Mouse (Mus musculus): ENCODE data around the gene Iqca. TPM values are rescaled to one million over a fixed set of nuclear protein-coding genes. Genes with fewer than 3 reads are reported as not detected.

Gene Iqca
- polyA plus RNA-seq, 1 experiment from 2014 or later: not detected

GRCm38 (mm10) chr1:90088192-90088990, 64.8 kb downstream of the Iqca start:
- Histone ChIP-seq H3K4me1 (replicated peaks) (peaks cover 15% of the 10 kb centered on the region), H3K36me3 (no peaks in the 10 kb centered on the region), H3K27me3 (0 out of 2 replicates have a peak, but pooled peaks cover 3% of the 10 kb centered on the region), H3K27ac (replicated peaks) (no peak overlapping the region), H3K9ac (no peak overlapping the region), H3K4me3 (no peak overlapping the region), H3K9me3 (0 out of 2 replicates have a peak, but pooled peaks cover 8% of the 10 kb centered on the region), H3K4me2 (no peak overlapping the region)
- ATAC-seq (ENCODE audit: low read depth): no peak
- WGBS: 75% methylated on average over 6 of the region's 6 CpGs

- WGBS: 74% methylated on average over 10 of the region's 10 CpGs
- Histone ChIP-seq H3K9ac (no peak overlapping the region), H3K27me3 (no peaks in the 10 kb centered on the region), H3K9me3 (0 out of 2 replicates have a peak, but pooled peaks cover 4% of the 10 kb centered on the region), H3K4me3 (no peak overlapping the region), H3K36me3 (no peaks in the 10 kb centered on the region), H3K4me1 (replicated peaks) (peaks cover 15% of the 10 kb centered on the region), H3K27ac (replicated peaks) (0 out of 2 replicates have a peak overlapping the region, but pooled peaks have one; percentile 11), H3K4me2 (no peak overlapping the region)
- ATAC-seq (ENCODE audit: low read depth): no peak
Observed at GRCm38 (mm10) chr1:90086461-90086860, 66.7 kb downstream of the Iqca start.

GRCm38 (mm10) chr1:90085526-90086157, 67.6 kb downstream of the Iqca start:
- ATAC-seq (ENCODE audit: low read depth): 0 out of 2 replicates have a peak, but pooled peaks have one; percentile 47
- Histone ChIP-seq H3K9ac (no peak overlapping the region), H3K4me2 (no peak overlapping the region), H3K27ac (replicated peaks) (no peak overlapping the region), H3K4me3 (no peak overlapping the region), H3K36me3 (no peaks in the 10 kb centered on the region), H3K27me3 (no peaks in the 10 kb centered on the region), H3K9me3 (no peaks in the 10 kb centered on the region), H3K4me1 (replicated peaks) (peaks cover 15% of the 10 kb centered on the region)
- 47% methylated on average over 6 of the region's 6 CpGs for WGBS

- H3K4me3 ChIP-seq: no peak overlapping the region
- no peaks in the 10 kb centered on the region for H3K9me3 ChIP-seq
- WGBS: 88% methylated on average over 2 of the region's 2 CpGs
- no peak overlapping the region for H3K27ac ChIP-seq (replicated peaks)
- no peak for ATAC-seq (ENCODE audit: low read depth)
- no peaks in the 10 kb centered on the region for H3K36me3 ChIP-seq
- H3K27me3 ChIP-seq: no peaks in the 10 kb centered on the region
- H3K4me1 ChIP-seq (replicated peaks): peaks cover 16% of the 10 kb centered on the region
- no peak overlapping the region for H3K9ac ChIP-seq
- no peak overlapping the region for H3K4me2 ChIP-seq
Observed at GRCm38 (mm10) chr1:90076291-90076690, 76.9 kb downstream of the Iqca start.

GRCm38 (mm10) chr1:90074779-90075178, 78.4 kb downstream of the Iqca start:
- H3K27me3 ChIP-seq: no peaks in the 10 kb centered on the region
- H3K9me3 ChIP-seq: no peaks in the 10 kb centered on the region
- H3K4me3 ChIP-seq: no peak overlapping the region
- H3K4me2 ChIP-seq: no peak overlapping the region
- no peak overlapping the region for H3K9ac ChIP-seq
- peaks cover 16% of the 10 kb centered on the region for H3K4me1 ChIP-seq (replicated peaks)
- WGBS: 41% methylated on average over 5 of the region's 5 CpGs
- H3K27ac ChIP-seq (replicated peaks): no peak overlapping the region
- no peaks in the 10 kb centered on the region for H3K36me3 ChIP-seq
- no peak for ATAC-seq (ENCODE audit: low read depth)

- ATAC-seq (ENCODE audit: low read depth): peak; percentile 71; the same call in 1 of the 2 replicates
Observed at GRCm38 (mm10) chr1:90071812-90072580, 81.2 kb downstream of the Iqca start.

GRCm38 (mm10) chr1:90060599-90060998, 92.6 kb downstream of the Iqca start:
- no peak overlapping the region for H3K9ac ChIP-seq
- H3K9me3 ChIP-seq: 0 out of 2 replicates have a peak, but pooled peaks cover 3% of the 10 kb centered on the region
- no peak overlapping the region for H3K27ac ChIP-seq (replicated peaks)
- H3K4me2 ChIP-seq: no peak overlapping the region
- WGBS: 20% methylated on average over 7 of the region's 7 CpGs
- 0 out of 2 replicates have a peak, but pooled peaks cover 6% of the 10 kb centered on the region for H3K4me1 ChIP-seq (replicated peaks)
- H3K27me3 ChIP-seq: no peaks in the 10 kb centered on the region
- H3K4me3 ChIP-seq: no peak overlapping the region
- peak; percentile 83 for ATAC-seq (ENCODE audit: low read depth)
- H3K36me3 ChIP-seq: no peaks in the 10 kb centered on the region

More at GRCm38 (mm10) chr1:90071812-90072580, 81.2 kb downstream of the Iqca start:
- Histone ChIP-seq H3K4me1 (replicated peaks) (peaks cover 16% of the 10 kb centered on the region), H3K27ac (replicated peaks) (peak overlapping the region; percentile 70), H3K36me3 (no peaks in the 10 kb centered on the region), H3K4me3 (no peak overlapping the region), H3K27me3 (no peaks in the 10 kb centered on the region), H3K9me3 (no peaks in the 10 kb centered on the region), H3K4me2 (no peak overlapping the region), H3K9ac (no peak overlapping the region)
- 54% methylated on average over 13 of the region's 13 CpGs for WGBS

GRCm38 (mm10) chr1:90060054-90060453, 93.1 kb downstream of the Iqca start:
- 70% methylated on average over 3 of the region's 3 CpGs for whole genome bisulfite sequencing
- Histone ChIP-seq H3K27ac (replicated peaks) (no peak overlapping the region), H3K9ac (no peak overlapping the region), H3K36me3 (no peaks in the 10 kb centered on the region), H3K4me1 (replicated peaks) (0 out of 2 replicates have a peak, but pooled peaks cover 6% of the 10 kb centered on the region), H3K27me3 (no peaks in the 10 kb centered on the region), H3K4me3 (no peak overlapping the region), H3K9me3 (0 out of 2 replicates have a peak, but pooled peaks cover 3% of the 10 kb centered on the region), H3K4me2 (no peak overlapping the region)
- no peak for ATAC-seq (ENCODE audit: low read depth)

GRCm38 (mm10) chr1:90054991-90055390, 98.2 kb downstream of the Iqca start:
- H3K4me3 ChIP-seq: no peak overlapping the region
- WGBS: 88% methylated on average over 4 of the region's 4 CpGs
- no peaks in the 10 kb centered on the region for H3K9me3 ChIP-seq
- peaks cover 4% of the 10 kb centered on the region; the same call in 1 of the 2 replicates for H3K27me3 ChIP-seq
- no peak for ATAC-seq (ENCODE audit: low read depth)
- H3K4me1 ChIP-seq (replicated peaks): peaks cover 28% of the 10 kb centered on the region
- H3K4me2 ChIP-seq: no peak overlapping the region
- H3K27ac ChIP-seq (replicated peaks): no peak overlapping the region
- no peaks in the 10 kb centered on the region for H3K36me3 ChIP-seq
- no peak overlapping the region for H3K9ac ChIP-seq

- 25% methylated on average over 5 of the region's 5 CpGs for WGBS
- no peaks in the 10 kb centered on the region for H3K9me3 ChIP-seq
- peaks cover 4% of the 10 kb centered on the region for H3K27me3 ChIP-seq
- H3K4me3 ChIP-seq: no peak overlapping the region
- no peak overlapping the region for H3K9ac ChIP-seq
- 0 out of 2 replicates have a peak overlapping the region, but pooled peaks have one; percentile 83 for H3K27ac ChIP-seq (replicated peaks)
- no peak overlapping the region for H3K4me2 ChIP-seq
- H3K36me3 ChIP-seq: no peaks in the 10 kb centered on the region
- no peak for ATAC-seq (ENCODE audit: low read depth)
- H3K4me1 ChIP-seq (replicated peaks): peaks cover 32% of the 10 kb centered on the region
Observed at GRCm38 (mm10) chr1:90051347-90051746, 101.9 kb downstream of the Iqca start.

GRCm38 (mm10) chr1:90050046-90050739, 103.0 kb downstream of the Iqca start:
- Histone ChIP-seq H3K4me1 (replicated peaks) (peaks cover 32% of the 10 kb centered on the region), H3K27me3 (peaks cover 4% of the 10 kb centered on the region), H3K27ac (replicated peaks) (peak overlapping the region; percentile 83), H3K4me2 (peak overlapping the region; percentile 8), H3K9me3 (no peaks in the 10 kb centered on the region), H3K9ac (peak overlapping the region; percentile 9; the same call in 1 of the 2 replicates), H3K36me3 (no peaks in the 10 kb centered on the region), H3K4me3 (no peak overlapping the region)
- WGBS: 13% methylated on average over 20 of the region's 20 CpGs
- ATAC-seq (ENCODE audit: low read depth): peak; percentile 68

Data from neural tube, embryonic 13.5 days (tissue).